Mouse (Mus musculus): Measurements from ENCODE around the gene Sumf2. TPM values are rescaled to one million over a fixed set of nuclear protein-coding genes. Genes with fewer than 3 reads are reported as not detected.

The Sumf2 gene
- polyA plus RNA-seq (2014; fragmentation: Illumina TruSeq; extraction: RNeasy Lipid Tissue Mini Kit (QIAGEN cat#74804); ENCODE audit: low read depth, low replicate concordance) = 11.9 TPM

DNA sequence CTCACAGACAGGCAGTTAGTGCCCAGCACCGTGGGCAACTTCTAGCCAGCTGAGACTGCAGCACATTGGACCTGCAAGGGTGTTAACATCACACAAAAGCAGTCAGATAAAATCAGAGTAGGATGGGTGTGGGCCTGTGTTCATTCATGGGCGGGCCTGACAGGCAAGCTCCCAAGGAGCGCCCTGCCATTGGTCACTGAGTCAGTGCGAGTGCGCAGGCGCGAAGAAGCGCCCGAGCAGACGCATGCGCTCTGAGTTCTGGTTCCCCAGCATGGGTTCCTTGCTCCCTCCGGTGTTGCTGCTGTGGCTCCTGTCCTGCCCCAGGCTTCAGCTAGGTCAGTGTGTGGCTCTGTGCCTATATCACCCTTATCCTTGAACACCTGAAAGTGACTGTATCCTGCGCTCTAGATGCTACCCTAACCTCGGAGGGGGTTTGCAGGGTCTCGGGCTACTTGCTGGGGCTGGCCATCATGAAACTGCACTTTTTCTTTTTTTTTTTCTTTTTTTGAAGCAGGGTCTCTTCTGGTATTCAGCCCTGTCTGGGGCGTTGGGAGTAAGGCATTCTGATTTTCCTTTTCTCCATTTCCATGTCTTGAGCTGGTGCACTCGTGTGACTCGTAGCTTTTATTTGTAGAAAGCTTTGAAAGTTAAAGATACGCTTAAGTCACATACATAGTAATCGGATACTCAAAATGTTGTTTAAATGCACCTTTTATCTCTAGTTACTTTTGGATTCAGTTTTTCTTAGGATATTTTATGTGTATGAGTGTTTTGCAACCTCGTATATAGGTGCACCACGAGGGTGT, at the start of gene Sumf2:
Sumf2 (plus strand) TSS at position 235 of the 806 bp plus-strand sequence.

DNA sequence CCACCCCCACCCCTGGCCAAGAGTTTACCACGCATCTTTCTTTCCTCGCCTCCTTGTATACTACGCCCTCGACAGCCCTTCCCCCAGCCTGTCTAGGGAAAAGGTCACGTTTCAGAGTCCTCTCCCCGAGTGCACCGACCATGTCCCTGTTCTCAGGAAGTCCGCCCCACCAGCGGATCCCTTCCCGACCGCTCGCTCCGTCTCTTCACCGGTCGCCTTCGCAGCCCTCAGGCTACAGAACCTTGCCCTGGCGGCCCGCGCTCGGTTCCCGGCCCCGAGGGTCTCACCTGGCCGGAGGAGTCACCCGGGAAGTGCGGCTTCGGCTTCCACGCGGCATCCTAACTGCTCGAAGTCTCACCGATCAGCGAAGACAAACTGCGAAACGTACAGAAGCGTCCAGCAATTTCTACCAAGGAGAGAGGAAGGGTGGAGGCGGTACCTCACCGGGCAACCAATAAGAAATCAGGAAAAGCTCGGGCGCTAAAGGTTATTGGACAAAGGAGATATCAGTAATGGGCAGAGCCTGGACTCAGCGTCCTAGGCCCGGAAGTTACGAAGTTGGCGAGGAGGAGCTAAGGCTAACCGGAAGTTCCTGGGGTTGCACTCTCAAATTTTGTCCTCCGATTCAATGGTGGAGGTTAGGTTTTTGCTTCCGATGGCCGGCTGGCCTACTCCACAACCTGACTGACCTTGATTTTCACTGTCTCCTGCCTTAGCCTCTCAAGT, 40.3 kb downstream of the Sumf2 start, which contains the start of gene Chchd2:
Chchd2 (minus strand) TSS at position 560 of the 726 bp plus-strand sequence.

DNA sequence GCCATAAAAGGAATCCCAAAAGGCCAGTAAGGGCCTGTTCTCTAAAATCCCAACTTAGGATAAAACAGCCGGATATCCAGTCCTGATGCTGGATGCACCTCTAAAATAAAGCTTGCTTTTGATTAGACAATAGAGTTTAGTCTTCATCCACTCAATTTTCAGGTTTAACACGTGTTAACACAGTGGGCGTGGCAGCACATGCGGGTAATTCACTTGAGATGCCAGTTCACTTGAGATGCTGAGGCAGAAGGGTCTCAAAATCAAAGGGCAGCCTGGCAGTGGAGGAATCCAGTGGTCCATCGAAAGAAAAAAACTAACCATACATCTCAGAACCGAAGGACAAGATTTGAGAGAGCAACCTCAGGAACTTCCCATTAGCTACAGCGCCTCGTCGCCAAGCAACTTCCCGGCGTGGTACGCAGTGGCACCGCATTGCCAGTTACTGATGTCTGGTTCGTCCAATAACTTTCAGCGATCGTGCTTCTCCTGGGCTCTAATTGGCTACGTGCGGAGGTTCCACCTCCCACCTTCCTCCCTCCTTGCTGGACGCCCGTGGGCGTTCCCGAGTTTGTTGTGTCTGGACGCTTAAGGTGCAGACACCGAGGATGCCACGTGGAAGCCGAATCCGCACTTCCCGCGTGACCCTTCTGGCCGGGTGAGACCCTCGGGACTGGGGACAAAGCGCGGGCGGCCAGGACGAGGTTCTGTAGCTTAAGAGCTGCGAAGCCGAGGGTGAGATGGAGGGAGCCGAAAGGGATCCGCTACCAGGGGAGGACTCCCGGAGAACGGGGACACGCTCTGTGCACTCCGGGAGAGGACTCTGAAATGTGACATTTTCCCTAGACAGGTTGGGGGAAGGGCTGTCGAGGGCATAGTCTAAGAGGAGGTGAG, 48.7 kb downstream of the Sumf2 start, which contains the start of gene Zbed5:
Zbed5 (plus strand) TSS at position 526 of the 891 bp plus-strand sequence.

DNA sequence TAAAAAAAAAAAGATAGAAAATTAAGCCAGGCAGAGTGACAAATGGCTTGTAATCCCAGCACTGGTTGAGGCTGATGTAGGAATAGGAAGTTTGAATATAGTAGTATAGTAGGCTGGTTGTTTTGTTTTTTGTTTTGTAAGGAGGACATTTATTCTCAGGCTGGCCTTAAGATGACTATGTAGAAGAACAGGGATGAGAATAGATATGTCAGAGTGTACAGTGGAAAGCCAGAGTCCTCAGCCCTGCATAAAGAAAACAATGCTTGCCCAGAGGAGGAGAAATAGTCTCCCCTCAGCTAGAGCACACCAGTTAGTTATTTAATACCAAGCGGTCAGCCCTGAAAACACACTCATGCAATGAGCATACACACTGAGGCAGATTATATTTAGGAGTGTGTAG, 51.7 kb downstream of the Sumf2 start, which contains the start of gene Phkg1:
Phkg1 (minus strand) TSS at position 101 of the 400 bp plus-strand sequence.

DNA sequence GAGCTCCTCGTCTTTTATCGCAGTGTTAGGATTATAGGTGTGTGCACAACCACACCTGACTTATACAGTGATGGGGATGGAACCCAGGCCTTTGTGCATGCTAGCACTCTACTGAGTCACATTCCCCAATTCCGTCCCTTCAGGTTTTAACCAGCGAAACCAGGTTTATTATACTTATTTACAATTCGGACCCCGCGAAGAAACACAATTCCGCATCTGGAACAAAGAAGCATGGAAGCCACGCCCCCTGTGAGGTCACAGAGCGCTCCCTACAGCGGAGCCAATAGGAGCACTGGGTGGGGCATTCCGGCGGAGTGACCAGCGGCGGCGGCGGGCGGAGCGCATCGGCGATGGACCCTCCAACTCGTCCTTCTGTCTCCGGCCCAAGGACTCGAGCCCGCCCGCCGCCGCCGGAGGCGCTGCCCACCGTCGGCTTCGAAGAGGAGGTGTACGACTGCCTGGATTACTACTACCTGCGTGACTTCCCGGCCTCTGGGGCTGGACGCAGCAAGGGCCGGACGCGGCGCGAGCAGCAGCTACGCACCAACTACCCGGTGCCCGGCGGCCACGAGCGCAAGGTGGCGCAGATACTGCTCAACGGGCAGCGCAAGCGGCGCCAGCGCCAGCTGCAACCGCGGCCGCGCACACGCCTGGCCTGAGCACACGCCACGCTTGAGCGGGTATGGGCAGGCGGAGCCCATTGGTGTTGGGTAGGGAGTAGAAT, 61.6 kb downstream of the Sumf2 start, which contains the start of gene Nupr1l:
Nupr1l (plus strand) TSS at position 299 of the 724 bp plus-strand sequence.

Other genes with a start within 250 kb of the Sumf2 start
- 2.8 TPM for gene Zfp11, start 176.9 kb upstream of the Sumf2 start, polyA plus RNA-seq (2014; fragmentation: Illumina TruSeq; extraction: RNeasy Lipid Tissue Mini Kit (QIAGEN cat#74804); ENCODE audit: low read depth, low replicate concordance)
- gene Sept14, start 138.5 kb upstream of the Sumf2 start, polyA plus RNA-seq (2014; fragmentation: Illumina TruSeq; extraction: RNeasy Lipid Tissue Mini Kit (QIAGEN cat#74804); ENCODE audit: low read depth, low replicate concordance) = not detected
- 95.2 TPM for gene Mrps17, start 131.5 kb upstream of the Sumf2 start, polyA plus RNA-seq (2014; fragmentation: Illumina TruSeq; extraction: RNeasy Lipid Tissue Mini Kit (QIAGEN cat#74804); ENCODE audit: low read depth, low replicate concordance)
- gene Nipsnap2, start 121.9 kb upstream of the Sumf2 start, polyA plus RNA-seq (2014; fragmentation: Illumina TruSeq; extraction: RNeasy Lipid Tissue Mini Kit (QIAGEN cat#74804); ENCODE audit: low read depth, low replicate concordance) = 884 TPM
- gene Psph, start 59.5 kb upstream of the Sumf2 start, polyA plus RNA-seq (2014; fragmentation: Illumina TruSeq; extraction: RNeasy Lipid Tissue Mini Kit (QIAGEN cat#74804); ENCODE audit: low read depth, low replicate concordance) = 9.4 TPM
- 1,073 TPM for gene Chchd2, start 40.5 kb downstream of the Sumf2 start, polyA plus RNA-seq (2014; fragmentation: Illumina TruSeq; extraction: RNeasy Lipid Tissue Mini Kit (QIAGEN cat#74804); ENCODE audit: low read depth, low replicate concordance)
- gene Zbed5, start 48.7 kb downstream of the Sumf2 start, polyA plus RNA-seq (2014; fragmentation: Illumina TruSeq; extraction: RNeasy Lipid Tissue Mini Kit (QIAGEN cat#74804); ENCODE audit: low read depth, low replicate concordance) = 0.73 TPM
- gene Phkg1, start 51.6 kb downstream of the Sumf2 start, polyA plus RNA-seq (2014; fragmentation: Illumina TruSeq; extraction: RNeasy Lipid Tissue Mini Kit (QIAGEN cat#74804); ENCODE audit: low read depth, low replicate concordance) = 59.8 TPM
- gene Nupr1l, start 61.6 kb downstream of the Sumf2 start, polyA plus RNA-seq (2014; fragmentation: Illumina TruSeq; extraction: RNeasy Lipid Tissue Mini Kit (QIAGEN cat#74804); ENCODE audit: low read depth, low replicate concordance) = 0.86 TPM
- 17.3 TPM for gene Vkorc1l1, start 95.0 kb downstream of the Sumf2 start, polyA plus RNA-seq (2014; fragmentation: Illumina TruSeq; extraction: RNeasy Lipid Tissue Mini Kit (QIAGEN cat#74804); ENCODE audit: low read depth, low replicate concordance)
- 21.1 TPM for gene Gusb, start 156.1 kb downstream of the Sumf2 start, polyA plus RNA-seq (2014; fragmentation: Illumina TruSeq; extraction: RNeasy Lipid Tissue Mini Kit (QIAGEN cat#74804); ENCODE audit: low read depth, low replicate concordance)
- gene Asl, start 182.3 kb downstream of the Sumf2 start, polyA plus RNA-seq (2014; fragmentation: Illumina TruSeq; extraction: RNeasy Lipid Tissue Mini Kit (QIAGEN cat#74804); ENCODE audit: low read depth, low replicate concordance) = 10.2 TPM
- gene Crcp, start 182.3 kb downstream of the Sumf2 start, polyA plus RNA-seq (2014; fragmentation: Illumina TruSeq; extraction: RNeasy Lipid Tissue Mini Kit (QIAGEN cat#74804); ENCODE audit: low read depth, low replicate concordance) = 20.9 TPM
- gene Tpst1, start 226.3 kb downstream of the Sumf2 start, polyA plus RNA-seq (2014; fragmentation: Illumina TruSeq; extraction: RNeasy Lipid Tissue Mini Kit (QIAGEN cat#74804); ENCODE audit: low read depth, low replicate concordance) = 18.9 TPM

All from heart, adult 10 weeks (tissue).